Mouse (Mus musculus): Measurements from ENCODE around the gene Il17f. TPM values are rescaled to one million over a fixed set of nuclear protein-coding genes. Genes with fewer than 3 reads are reported as not detected.
"Not testable (repeated sequence)": the region's sequence is repeated elsewhere in the genome, so short reads cannot be mapped to it uniquely, and the experiment has no call there.

Il17f gene
- not detected in 2 replicates for polyA plus RNA-seq (2014; fragmentation: Nextera tagmentation; extraction: Ambion mirVana)

DNA sequence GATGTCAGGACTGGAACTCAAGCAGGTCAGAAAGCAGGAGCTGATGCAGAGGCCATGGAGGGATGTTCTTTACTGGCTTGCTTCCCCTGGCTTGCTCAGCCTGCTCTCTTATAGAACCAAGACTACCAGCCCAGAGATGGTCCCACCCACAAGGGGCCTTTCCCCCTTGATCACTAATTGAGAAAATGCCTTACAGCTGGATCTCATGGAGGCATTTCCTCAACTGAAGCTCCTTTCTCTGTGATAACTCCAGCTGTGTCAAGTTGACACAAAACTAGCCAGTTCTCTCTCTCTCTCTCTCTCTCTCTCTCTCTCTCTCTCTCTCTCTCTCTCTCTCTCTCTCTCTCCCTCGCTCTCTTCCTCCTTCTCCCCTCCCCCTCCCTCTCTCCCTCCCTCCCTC lies at the start of gene Il17f:
Gene Il17f (minus strand): TSS at position 101 of the 400 bp plus-strand sequence.
- WGBS, result 70% methylated on average over 1 of the region's 1 CpGs
- not testable (repeated sequence) for H3K4me2 ChIP-seq (replicated peaks; ENCODE audit: low read depth, low read length); H3K4me1 ChIP-seq (ENCODE audit: control insufficient read depth, insufficient read depth, low read length); H3K27me3 ChIP-seq (ENCODE audit: control insufficient read depth, insufficient read depth, low read length); H3K9ac ChIP-seq (replicated peaks; ENCODE audit: low read depth, low read length); H3K27ac ChIP-seq (ENCODE audit: low read length); ATAC-seq (ENCODE audit: insufficient number of reproducible peaks, insufficient read depth, low FRiP score, low read depth); H3K9me3 ChIP-seq (ENCODE audit: control insufficient read depth, low read depth, low read length); H3K4me3 ChIP-seq (ENCODE audit: low read depth, low read length); H3K36me3 ChIP-seq (ENCODE audit: control insufficient read depth, insufficient read depth, low read length)

DNA sequence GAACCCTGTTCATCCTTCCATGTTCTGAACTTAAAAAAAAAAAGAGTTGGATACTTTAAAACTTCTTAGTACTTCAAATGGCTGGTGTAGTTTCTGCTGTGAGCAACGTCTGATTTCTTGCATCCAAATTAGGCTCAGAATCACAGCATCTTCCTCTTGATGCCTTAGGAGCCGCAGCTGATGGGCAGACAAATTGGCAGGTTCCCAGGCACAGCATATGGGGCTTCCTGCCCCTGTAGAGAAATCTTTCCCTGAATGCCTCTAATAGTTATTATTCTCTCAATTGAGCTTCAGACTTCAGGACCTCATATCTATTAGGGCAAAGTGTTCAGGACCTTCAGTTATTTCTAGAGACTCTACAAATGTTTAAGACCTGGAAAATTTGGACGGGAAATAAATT lies 49.5 kb upstream of the Il17f start:
- Histone ChIP-seq H3K4me3 (ENCODE audit: low read depth, low read length) (no peak overlapping the region), H3K27ac (ENCODE audit: low read length) (no peak overlapping the region), H3K9me3 (ENCODE audit: control insufficient read depth, low read depth, low read length) (no peaks in the 10 kb centered on the region), H3K4me1 (ENCODE audit: control insufficient read depth, insufficient read depth, low read length) (no peaks in the 10 kb centered on the region), H3K36me3 (ENCODE audit: control insufficient read depth, insufficient read depth, low read length) (no peaks in the 10 kb centered on the region), H3K9ac (replicated peaks; ENCODE audit: low read depth, low read length) (no peak overlapping the region), H3K4me2 (replicated peaks; ENCODE audit: low read depth, low read length) (no peak overlapping the region), H3K27me3 (ENCODE audit: control insufficient read depth, insufficient read depth, low read length) (no peaks in the 10 kb centered on the region)
- no peak for ATAC-seq (ENCODE audit: insufficient number of reproducible peaks, insufficient read depth, low FRiP score, low read depth)
- WGBS, result 70% methylated on average over 3 of the region's 3 CpGs

DNA sequence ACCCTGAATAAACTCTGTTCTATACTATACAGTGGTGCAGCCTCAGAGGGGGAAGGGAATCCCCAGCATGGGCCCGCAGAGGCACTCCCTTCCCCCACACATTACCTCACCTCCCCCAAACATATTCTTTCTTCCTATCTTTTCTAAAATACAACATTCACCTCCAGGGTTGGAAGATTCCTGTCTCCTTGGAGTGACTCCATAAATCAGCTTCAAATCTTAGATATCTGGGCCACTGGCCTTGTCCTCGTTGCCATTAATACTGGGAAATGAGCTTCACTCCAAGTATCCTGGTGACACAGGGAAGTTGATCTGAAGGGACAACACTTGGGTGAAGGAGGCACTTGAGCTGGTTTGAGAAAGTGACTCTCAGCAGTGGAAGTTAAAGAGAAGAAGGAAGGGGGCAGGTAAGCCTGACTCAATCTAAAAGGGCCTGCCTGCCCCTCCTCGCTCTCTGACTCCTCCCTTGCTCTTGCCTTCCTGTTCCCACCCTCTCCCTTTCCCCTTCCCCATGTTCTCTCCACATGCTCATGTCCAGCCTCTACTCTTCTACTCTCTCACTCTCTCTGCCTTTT lies 46.2 kb upstream of the Il17f start:
- Histone ChIP-seq H3K4me2 (replicated peaks; ENCODE audit: low read depth, low read length) (no peak overlapping the region), H3K36me3 (ENCODE audit: control insufficient read depth, insufficient read depth, low read length) (no peaks in the 10 kb centered on the region), H3K4me1 (ENCODE audit: control insufficient read depth, insufficient read depth, low read length) (no peaks in the 10 kb centered on the region), H3K9me3 (ENCODE audit: control insufficient read depth, low read depth, low read length) (no peaks in the 10 kb centered on the region), H3K27ac (ENCODE audit: low read length) (no peak overlapping the region), H3K27me3 (ENCODE audit: control insufficient read depth, insufficient read depth, low read length) (no peaks in the 10 kb centered on the region), H3K4me3 (ENCODE audit: low read depth, low read length) (no peak overlapping the region), H3K9ac (replicated peaks; ENCODE audit: low read depth, low read length) (no peak overlapping the region)
- ATAC-seq (ENCODE audit: insufficient number of reproducible peaks, insufficient read depth, low FRiP score, low read depth), result no peak
- WGBS, result 74% methylated on average over 3 of the region's 3 CpGs

DNA sequence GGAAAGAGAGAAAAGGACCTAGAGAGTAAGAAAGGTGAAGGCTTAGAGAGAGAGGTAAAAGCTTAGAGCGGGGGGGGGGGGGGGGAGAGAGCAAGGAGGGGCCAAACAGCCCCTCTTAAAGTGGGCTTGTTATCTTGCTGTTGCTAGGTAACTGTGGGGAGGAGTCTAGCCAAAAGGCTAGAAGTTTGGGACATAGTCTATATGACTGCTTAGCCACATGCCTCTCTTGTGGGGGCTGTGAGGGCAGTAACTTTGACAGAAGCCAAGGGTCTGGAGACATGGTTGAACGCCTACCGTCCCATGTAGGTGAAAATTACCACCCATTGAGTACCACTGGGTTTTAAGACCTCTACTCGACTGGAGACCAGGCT lies 42.7 kb upstream of the Il17f start:
- ATAC-seq (ENCODE audit: insufficient number of reproducible peaks, insufficient read depth, low FRiP score, low read depth), result no peak
- Histone ChIP-seq H3K27me3 (ENCODE audit: control insufficient read depth, insufficient read depth, low read length) (no peaks in the 10 kb centered on the region), H3K4me2 (replicated peaks; ENCODE audit: low read depth, low read length) (no peak overlapping the region), H3K9ac (replicated peaks; ENCODE audit: low read depth, low read length) (no peak overlapping the region), H3K4me3 (ENCODE audit: low read depth, low read length) (no peak overlapping the region), H3K27ac (ENCODE audit: low read length) (no peak overlapping the region), H3K9me3 (ENCODE audit: control insufficient read depth, low read depth, low read length) (no peaks in the 10 kb centered on the region), H3K36me3 (ENCODE audit: control insufficient read depth, insufficient read depth, low read length) (no peaks in the 10 kb centered on the region), H3K4me1 (ENCODE audit: control insufficient read depth, insufficient read depth, low read length) (no peaks in the 10 kb centered on the region)
- WGBS, result 86% methylated on average over 3 of the region's 4 CpGs

DNA sequence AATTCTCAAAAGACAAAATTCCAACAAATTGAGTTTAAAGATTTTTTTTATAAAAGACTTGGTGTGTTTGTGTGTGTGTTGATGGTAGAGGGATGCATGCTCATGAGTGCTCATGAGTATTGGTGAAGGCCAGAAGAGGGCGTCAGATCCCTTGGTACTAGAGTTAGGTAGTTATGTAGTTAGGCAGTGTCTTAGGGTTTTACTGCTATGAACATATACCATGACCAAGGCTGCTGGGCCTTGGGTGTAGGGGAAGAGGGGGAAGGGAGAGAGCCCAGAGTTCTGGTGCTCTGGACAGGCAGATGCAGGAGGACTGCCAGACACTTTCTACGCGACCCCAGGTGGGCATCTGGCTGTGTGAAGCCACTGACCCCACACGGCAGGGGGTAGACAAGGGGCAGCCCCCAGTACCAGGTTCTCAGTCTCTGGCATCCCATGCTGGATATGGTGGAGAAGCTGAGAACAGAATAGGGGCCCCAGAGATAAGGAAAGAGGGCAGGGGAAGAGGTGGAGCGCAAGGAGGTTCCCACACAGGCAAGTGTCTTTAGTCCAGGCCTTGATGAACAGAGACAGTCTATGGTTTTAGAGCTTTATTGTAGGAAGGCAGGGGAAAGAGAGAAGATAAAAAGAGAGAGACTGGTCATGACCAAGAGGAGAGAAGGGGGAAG lies 42.2 kb upstream of the Il17f start:
- no peaks in the 10 kb centered on the region for H3K4me1 ChIP-seq (ENCODE audit: control insufficient read depth, insufficient read depth, low read length)
- H3K27ac ChIP-seq (ENCODE audit: low read length), result no peak overlapping the region
- no peak overlapping the region for H3K4me2 ChIP-seq (replicated peaks; ENCODE audit: low read depth, low read length)
- 79% methylated on average over 5 of the region's 5 CpGs for WGBS
- H3K9ac ChIP-seq (replicated peaks; ENCODE audit: low read depth, low read length), result no peak overlapping the region
- no peaks in the 10 kb centered on the region for H3K27me3 ChIP-seq (ENCODE audit: control insufficient read depth, insufficient read depth, low read length)
- no peaks in the 10 kb centered on the region for H3K36me3 ChIP-seq (ENCODE audit: control insufficient read depth, insufficient read depth, low read length)
- ATAC-seq (ENCODE audit: insufficient number of reproducible peaks, insufficient read depth, low FRiP score, low read depth), result no peak
- no peaks in the 10 kb centered on the region for H3K9me3 ChIP-seq (ENCODE audit: control insufficient read depth, low read depth, low read length)
- no peak overlapping the region for H3K4me3 ChIP-seq (ENCODE audit: low read depth, low read length)

DNA sequence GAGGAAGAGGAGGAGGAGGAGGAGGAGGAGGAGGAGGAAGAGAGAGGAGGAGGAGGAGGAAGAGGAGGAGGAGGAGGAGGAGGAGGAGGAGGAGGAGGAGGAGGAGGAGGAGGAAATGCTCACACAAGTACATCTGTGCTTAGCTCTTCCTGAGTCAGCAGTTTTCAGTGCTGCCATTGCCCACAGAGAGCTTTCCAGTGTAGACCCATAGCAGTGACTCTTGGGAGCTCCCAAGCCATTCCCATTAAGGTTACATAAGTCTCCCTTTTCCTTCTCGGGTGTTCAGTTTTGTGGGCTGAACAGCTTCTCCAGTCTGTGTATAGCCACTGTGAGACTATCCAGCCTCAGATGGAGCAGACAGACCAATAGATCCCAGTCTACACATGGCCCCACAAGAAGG lies 40.1 kb upstream of the Il17f start:
- H3K4me1 ChIP-seq (ENCODE audit: control insufficient read depth, insufficient read depth, low read length), result no peaks in the 10 kb centered on the region
- WGBS, result 85% methylated on average over 1 of the region's 1 CpGs

DNA sequence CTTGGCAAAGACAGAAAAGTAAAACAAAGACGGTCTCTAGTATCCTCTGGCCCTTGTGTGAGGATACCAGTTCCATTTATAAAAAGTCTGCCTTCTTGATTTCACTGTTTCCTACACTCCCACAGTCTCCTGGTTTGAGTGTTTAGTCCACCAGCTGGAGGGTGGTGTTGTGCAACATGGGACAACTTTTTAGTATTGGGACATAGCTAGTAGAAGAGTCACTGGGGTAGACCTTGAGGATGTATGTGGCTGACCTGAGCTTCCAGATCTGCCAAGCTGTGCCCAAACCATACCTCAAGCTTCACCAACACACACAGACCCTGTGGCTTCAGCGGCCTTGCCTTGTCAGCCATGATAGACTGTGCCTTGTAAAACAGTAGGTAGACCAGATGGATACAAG lies 37.6 kb upstream of the Il17f start:
- Histone ChIP-seq H3K4me3 (ENCODE audit: low read depth, low read length) (no peak overlapping the region), H3K4me1 (ENCODE audit: control insufficient read depth, insufficient read depth, low read length) (no peaks in the 10 kb centered on the region), H3K27me3 (ENCODE audit: control insufficient read depth, insufficient read depth, low read length) (no peaks in the 10 kb centered on the region), H3K36me3 (ENCODE audit: control insufficient read depth, insufficient read depth, low read length) (no peaks in the 10 kb centered on the region), H3K9ac (replicated peaks; ENCODE audit: low read depth, low read length) (no peak overlapping the region), H3K9me3 (ENCODE audit: control insufficient read depth, low read depth, low read length) (no peaks in the 10 kb centered on the region), H3K27ac (ENCODE audit: low read length) (no peak overlapping the region), H3K4me2 (replicated peaks; ENCODE audit: low read depth, low read length) (no peak overlapping the region)
- 74% methylated on average over 2 of the region's 2 CpGs for WGBS
- no peak for ATAC-seq (ENCODE audit: insufficient number of reproducible peaks, insufficient read depth, low FRiP score, low read depth)

More for the DNA sequence above, 40.1 kb upstream of the Il17f start:
- no peaks in the 10 kb centered on the region for H3K9me3 ChIP-seq (ENCODE audit: control insufficient read depth, low read depth, low read length)
- no peak overlapping the region for H3K27ac ChIP-seq (ENCODE audit: low read length)
- H3K27me3 ChIP-seq (ENCODE audit: control insufficient read depth, insufficient read depth, low read length), result no peaks in the 10 kb centered on the region
- H3K4me2 ChIP-seq (replicated peaks; ENCODE audit: low read depth, low read length), result no peak overlapping the region
- no peaks in the 10 kb centered on the region for H3K36me3 ChIP-seq (ENCODE audit: control insufficient read depth, insufficient read depth, low read length)
- H3K4me3 ChIP-seq (ENCODE audit: low read depth, low read length), result no peak overlapping the region
- no peak overlapping the region for H3K9ac ChIP-seq (replicated peaks; ENCODE audit: low read depth, low read length)
- ATAC-seq (ENCODE audit: insufficient number of reproducible peaks, insufficient read depth, low FRiP score, low read depth), result no peak

DNA sequence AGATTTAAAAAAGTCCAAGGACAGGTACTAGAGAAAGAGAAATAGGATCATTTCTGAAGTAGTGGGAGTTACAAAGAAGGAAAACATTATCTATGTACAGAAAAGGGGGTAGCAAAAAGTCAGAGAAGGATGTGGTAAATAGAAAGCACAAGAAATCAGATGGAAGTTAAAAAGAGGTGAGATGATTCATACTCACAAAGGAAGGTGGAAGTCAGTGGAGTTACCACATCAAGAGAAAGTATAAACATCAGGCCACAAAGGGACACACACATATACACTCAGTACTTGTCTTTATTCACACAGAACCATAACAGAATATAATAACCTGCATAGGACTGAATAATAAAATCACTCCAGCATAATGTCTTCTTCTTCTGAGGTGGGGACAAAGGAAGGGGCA lies 34.6 kb upstream of the Il17f start:
- H3K4me3 ChIP-seq (ENCODE audit: low read depth, low read length), result no peak overlapping the region
- H3K36me3 ChIP-seq (ENCODE audit: control insufficient read depth, insufficient read depth, low read length), result no peaks in the 10 kb centered on the region
- no peaks in the 10 kb centered on the region for H3K4me1 ChIP-seq (ENCODE audit: control insufficient read depth, insufficient read depth, low read length)
- H3K9me3 ChIP-seq (ENCODE audit: control insufficient read depth, low read depth, low read length), result no peaks in the 10 kb centered on the region
- H3K4me2 ChIP-seq (replicated peaks; ENCODE audit: low read depth, low read length), result no peak overlapping the region
- no peak overlapping the region for H3K27ac ChIP-seq (ENCODE audit: low read length)
- H3K9ac ChIP-seq (replicated peaks; ENCODE audit: low read depth, low read length), result no peak overlapping the region
- H3K27me3 ChIP-seq (ENCODE audit: control insufficient read depth, insufficient read depth, low read length), result no peaks in the 10 kb centered on the region
- ATAC-seq (ENCODE audit: insufficient number of reproducible peaks, insufficient read depth, low FRiP score, low read depth), result no peak

DNA sequence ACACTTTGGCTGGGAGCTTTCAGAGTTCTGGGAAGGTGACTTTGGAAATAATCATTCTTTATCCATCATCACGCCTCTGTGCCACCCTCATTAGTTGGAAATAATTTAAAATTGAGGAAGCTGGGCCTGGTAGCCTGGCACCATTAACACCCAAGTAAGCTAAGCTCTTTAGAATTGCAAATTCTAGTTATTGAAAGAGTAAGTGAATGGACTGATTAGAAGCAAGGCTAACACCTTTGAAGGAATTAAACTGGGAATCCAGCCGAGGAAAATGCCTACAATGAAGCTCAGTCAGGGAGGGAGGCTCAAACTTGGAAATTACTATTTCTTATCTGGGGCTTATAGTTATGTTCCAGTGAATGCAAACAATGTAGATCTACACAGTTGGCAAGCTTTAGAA lies 33.5 kb upstream of the Il17f start:
- H3K9me3 ChIP-seq (ENCODE audit: control insufficient read depth, low read depth, low read length), result no peaks in the 10 kb centered on the region
- H3K36me3 ChIP-seq (ENCODE audit: control insufficient read depth, insufficient read depth, low read length), result no peaks in the 10 kb centered on the region
- H3K4me2 ChIP-seq (replicated peaks; ENCODE audit: low read depth, low read length), result no peak overlapping the region
- H3K9ac ChIP-seq (replicated peaks; ENCODE audit: low read depth, low read length), result no peak overlapping the region
- no peak for ATAC-seq (ENCODE audit: insufficient number of reproducible peaks, insufficient read depth, low FRiP score, low read depth)
- WGBS, result 73% methylated on average over 2 of the region's 2 CpGs
- H3K27me3 ChIP-seq (ENCODE audit: control insufficient read depth, insufficient read depth, low read length), result no peaks in the 10 kb centered on the region
- H3K27ac ChIP-seq (ENCODE audit: low read length), result no peak overlapping the region
- H3K4me3 ChIP-seq (ENCODE audit: low read depth, low read length), result no peak overlapping the region
- H3K4me1 ChIP-seq (ENCODE audit: control insufficient read depth, insufficient read depth, low read length), result no peaks in the 10 kb centered on the region
